32 mouse cellular contexts compared by ENCODE assay signal in the genomic region with DNA sequence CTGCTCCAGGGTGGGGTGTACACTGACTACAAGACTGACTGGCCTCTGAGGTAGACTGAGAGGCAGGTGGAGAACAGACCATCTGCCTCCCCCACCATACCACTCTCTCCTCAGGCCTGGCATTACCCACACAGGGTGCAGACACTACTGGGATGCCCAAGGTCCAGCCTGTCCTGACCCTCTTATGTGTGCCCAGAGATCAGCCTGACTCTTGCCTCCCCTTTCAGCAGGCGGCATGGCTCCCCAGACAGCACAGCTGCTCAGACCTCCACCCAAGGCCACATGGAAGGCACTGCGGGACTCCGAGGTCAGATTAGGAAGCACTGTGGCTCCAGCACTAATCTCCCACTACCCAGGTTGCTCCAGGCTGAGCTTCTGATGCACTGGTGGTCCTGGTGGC. TPM values are rescaled to one million over a fixed set of nuclear protein-coding genes. Genes with fewer than 3 reads are reported as not detected.
A peak's percentile ranks its signal among the peaks of the same experiment; 100 is the strongest.
DNase-seq lines count a peak whose midpoint lies in the region; ATAC-seq and TF ChIP-seq lines count a peak whose summit lies in the region.
"Had no signal": no experiment of that assay in that cellular context is flagged by ENCODE, and none has a peak within 500 bp of the region (broad histone marks: within the 10 kb centered on the region; RNA-seq: fewer than 3 reads in every experiment).

No protein-coding gene starts in this region.

- no peak for TF ChIP-seq CTCF in heart, adult 2 months (IDR thresholded peaks at IDR 0.05)
- TF ChIP-seq CTCF in midbrain, postnatal 0 days (IDR thresholded peaks at IDR 0.05) = no peak

- TF ChIP-seq EP300 in heart, adult 2 months (IDR thresholded peaks at IDR 0.05; ENCODE audit: insufficient read depth, low read depth, low read length) = no peak

- no peaks in the 10 kb centered on the region; the same call in 1 of the 2 replicates for H3K36me3 ChIP-seq in heart, adult 2 months (ENCODE audit: control insufficient read depth, insufficient read depth, low read length)
- peaks cover 11% of the 10 kb centered on the region for H3K36me3 ChIP-seq in midbrain, embryonic 14.5 days (ENCODE audit: control insufficient read depth, insufficient read depth, low read length)
- H3K36me3 ChIP-seq in midbrain, postnatal 0 days (ENCODE audit: insufficient read depth, low read length) = no peaks in the 10 kb centered on the region
- peaks cover 23% of the 10 kb centered on the region for H3K36me3 ChIP-seq in hindbrain, embryonic 13.5 days
- no peaks in the 10 kb centered on the region for H3K36me3 ChIP-seq in limb, embryonic 10.5 days
- H3K36me3 ChIP-seq: embryonic facial prominence, embryonic 12.5 days; limb, embryonic 15.5 days; stomach, embryonic 15.5 days had no signal

- no peaks in the 10 kb centered on the region for H3K9me3 ChIP-seq in midbrain, embryonic 14.5 days (ENCODE audit: control insufficient read depth, low read length)
- H3K9me3 ChIP-seq in midbrain, postnatal 0 days (ENCODE audit: low read length) = no peaks in the 10 kb centered on the region
- no peaks in the 10 kb centered on the region for H3K9me3 ChIP-seq in hindbrain, embryonic 13.5 days
- no peaks in the 10 kb centered on the region for H3K9me3 ChIP-seq in limb, embryonic 10.5 days (replicated peaks)
- H3K9me3 ChIP-seq: embryonic facial prominence, embryonic 12.5 days; limb, embryonic 15.5 days; stomach, embryonic 15.5 days had no signal

- H3K27ac ChIP-seq in heart, adult 2 months = no peak overlapping the region
- no peak overlapping the region for H3K27ac ChIP-seq in midbrain, embryonic 14.5 days (replicated peaks; ENCODE audit: low read depth, low read length)
- no peak overlapping the region for H3K27ac ChIP-seq in midbrain, postnatal 0 days (ENCODE audit: low read depth, low read length)
- H3K27ac ChIP-seq in hindbrain, embryonic 13.5 days = no peak overlapping the region
- 0 out of 2 replicates have a peak overlapping the region, but pooled peaks have one; percentile 27 for H3K27ac ChIP-seq in limb, embryonic 10.5 days
- H3K27ac ChIP-seq: embryonic facial prominence, embryonic 12.5 days; layer of hippocampus, adult 2 months; limb, embryonic 15.5 days; liver, embryonic 14.5 days; stomach, embryonic 15.5 days had no signal

- no peak for TF ChIP-seq POLR2A in heart, adult 2 months (IDR thresholded peaks at IDR 0.05; ENCODE audit: insufficient read depth, low read depth, low read length)

- peaks cover 52% of the 10 kb centered on the region for H3K4me1 ChIP-seq in heart, adult 2 months (ENCODE audit: control insufficient read depth, insufficient read depth, low read length)
- H3K4me1 ChIP-seq in midbrain, embryonic 14.5 days (ENCODE audit: control insufficient read depth, insufficient read depth, low read length) = peaks cover 55% of the 10 kb centered on the region
- peaks cover 19% of the 10 kb centered on the region for H3K4me1 ChIP-seq in midbrain, postnatal 0 days (ENCODE audit: insufficient read depth, low read length)
- H3K4me1 ChIP-seq in hindbrain, embryonic 13.5 days (replicated peaks) = peaks cover 100% of the 10 kb centered on the region
- H3K4me1 ChIP-seq in limb, embryonic 10.5 days = peaks cover 75% of the 10 kb centered on the region

- intact Hi-C loops in heart, adult 2 months (cut with DNase I) = no loop called here
- intact Hi-C loops in heart, postnatal 36 days (cut with DNase I) = no loop called here

- H3K4me2 ChIP-seq in midbrain, embryonic 14.5 days (ENCODE audit: low read length) = peak overlapping the region; percentile 6; the same call in 1 of the 2 replicates
- H3K4me2 ChIP-seq in midbrain, postnatal 0 days (ENCODE audit: low read depth, low read length, poor library complexity, severe bottlenecking) = no peak overlapping the region
- H3K4me2 ChIP-seq in hindbrain, embryonic 13.5 days = peak overlapping the region; percentile 90
- H3K4me2 ChIP-seq: embryonic facial prominence, embryonic 12.5 days; limb, embryonic 15.5 days; lung, embryonic 14.5 days; stomach, embryonic 15.5 days had no signal

- 82% methylated on average over 3 of the region's 3 CpGs for WGBS in heart, adult 2 months
- WGBS in midbrain, embryonic 14.5 days = 37% methylated on average over 3 of the region's 3 CpGs
- WGBS in midbrain, postnatal 0 days = 63% methylated on average over 3 of the region's 3 CpGs
- WGBS in hindbrain, embryonic 13.5 days = 69% methylated on average over 3 of the region's 3 CpGs
- whole genome bisulfite sequencing in limb, embryonic 10.5 days = 75% methylated on average over 3 of the region's 3 CpGs

- 0 out of 2 replicates have a peak overlapping the region, but pooled peaks have one; percentile 19 for H3K9ac ChIP-seq in heart, adult 2 months (ENCODE audit: low read depth, low read length)
- no peak overlapping the region; the same call in 1 of the 2 replicates for H3K9ac ChIP-seq in midbrain, embryonic 14.5 days (replicated peaks; ENCODE audit: low read length)
- no peak overlapping the region for H3K9ac ChIP-seq in midbrain, postnatal 0 days (replicated peaks; ENCODE audit: low read length, poor library complexity, severe bottlenecking)
- peak overlapping the region; percentile 65 for H3K9ac ChIP-seq in hindbrain, embryonic 13.5 days
- H3K9ac ChIP-seq: embryonic facial prominence, embryonic 12.5 days; limb, embryonic 15.5 days; liver, embryonic 14.5 days; lung, embryonic 14.5 days; stomach, embryonic 15.5 days had no signal

- peaks cover 3% of the 10 kb centered on the region; the same call in 1 of the 2 replicates for H3K79me2 ChIP-seq in heart, adult 2 months (replicated peaks; ENCODE audit: control insufficient read depth, insufficient read depth, low read length)

- no peak overlapping the region for H3K4me3 ChIP-seq in heart, adult 2 months
- H3K4me3 ChIP-seq in midbrain, embryonic 14.5 days (replicated peaks; ENCODE audit: low read depth, low read length) = no peak overlapping the region
- H3K4me3 ChIP-seq in midbrain, postnatal 0 days (ENCODE audit: low read depth, low read length) = no peak overlapping the region
- no peak overlapping the region for H3K4me3 ChIP-seq in hindbrain, embryonic 13.5 days
- H3K4me3 ChIP-seq in limb, embryonic 10.5 days = no peak overlapping the region
- H3K4me3 ChIP-seq: embryonic facial prominence, embryonic 12.5 days; erythroblast, embryonic 14.5 days; layer of hippocampus, adult 2 months; limb, embryonic 15.5 days; stomach, embryonic 15.5 days had no signal

- no peak for ATAC-seq in midbrain, embryonic 14.5 days (ENCODE audit: low FRiP score, low TSS enrichment)
- ATAC-seq in midbrain, postnatal 0 days (ENCODE audit: low FRiP score) = no peak
- ATAC-seq in hindbrain, embryonic 13.5 days (ENCODE audit: low FRiP score) = no peak
- ATAC-seq: forebrain, embryonic 14.5 days; intestine, postnatal 0 days; Patski had no signal

- no peak for DNase-seq in heart, adult 2 months
- DNase-seq in heart, postnatal 36 days = no peak
- DNase-seq in midbrain, embryonic 14.5 days = no peak
- no peak for DNase-seq in midbrain, postnatal 0 days (ENCODE audit: low spot score)
- no peak for DNase-seq in limb, embryonic 10.5 days (ENCODE audit: low spot score)
- DNase-seq in layer of hippocampus, adult 9-11 months = no peak
- DNase-seq: adrenal gland, adult 8-10 months; cerebellum, adult 18-20 months; kidney, postnatal 25 days; layer of hippocampus, postnatal 36 days; lung, embryonic 14.5 days; right cerebral cortex, postnatal 4 days; thymus, postnatal 25 days had no signal

- no peaks in the 10 kb centered on the region for H3K27me3 ChIP-seq in heart, adult 2 months (ENCODE audit: control insufficient read depth, insufficient read depth, low read length)
- H3K27me3 ChIP-seq in midbrain, embryonic 14.5 days (ENCODE audit: control insufficient read depth, insufficient read depth, low read length) = no peaks in the 10 kb centered on the region
- no peaks in the 10 kb centered on the region for H3K27me3 ChIP-seq in midbrain, postnatal 0 days (ENCODE audit: insufficient read depth, low read length)
- H3K27me3 ChIP-seq in hindbrain, embryonic 13.5 days = peaks cover 13% of the 10 kb centered on the region; the same call in 1 of the 2 replicates
- H3K27me3 ChIP-seq in limb, embryonic 10.5 days (ENCODE audit: low read depth, poor library complexity, severe bottlenecking) = peaks cover 62% of the 10 kb centered on the region

RNA-seq across cellular contexts. Expression of gene Cbfa2t3, which starts 28.2 kb away (rescaled TPM):
- 10 to 100 TPM; 21.8 to 22.3 TPM for total RNA-seq in heart, adult 2 months (2021)
- 10.2 and 10.9 TPM in 2 replicates for polyA plus RNA-seq in heart, adult 2 months (2012; rRNA removed)
- total RNA-seq in heart, postnatal 36 days (2021) = 10 to 100 TPM; 19.7 to 23.0 TPM
- 25.2 and 28.7 TPM in 2 replicates for polyA plus RNA-seq in midbrain, embryonic 14.5 days (2014; fragmentation: Nextera tagmentation; extraction: Ambion mirVana)
- total RNA-seq in midbrain, postnatal 0 days (2014; rRNA removed) = 11.1 and 11.8 TPM in 2 replicates
- 13.3 and 15.9 TPM in 2 replicates for polyA plus RNA-seq in midbrain, postnatal 0 days (2015; fragmentation: Nextera tagmentation; extraction: Ambion mirVana)
- polyA plus RNA-seq in hindbrain, embryonic 13.5 days (2015; fragmentation: Nextera tagmentation; extraction: Ambion mirVana) = 27.2 and 30.2 TPM in 2 replicates
- polyA plus RNA-seq in limb, embryonic 10.5 days (2016; fragmentation: Nextera tagmentation; extraction: Ambion mirVana) = 2.0 and 2.8 TPM in 2 replicates

RNA-seq across cellular contexts. Expression of gene Pabpn1l, which starts 48.2 kb away (rescaled TPM):
- total RNA-seq in heart, adult 2 months (2021) = under 1 TPM in 1 of 2 experiments, not detected in 1; 0.52 TPM
- 0.10 TPM in 1 of 2 replicates, not detected in the other for polyA plus RNA-seq in heart, adult 2 months (2012; rRNA removed)
- not detected for total RNA-seq in heart, postnatal 36 days (2021)
- polyA plus RNA-seq in midbrain, embryonic 14.5 days (2014; fragmentation: Nextera tagmentation; extraction: Ambion mirVana) = not detected in 2 replicates
- not detected in 2 replicates for total RNA-seq in midbrain, postnatal 0 days (2014; rRNA removed)
- not detected in 2 replicates for polyA plus RNA-seq in midbrain, postnatal 0 days (2015; fragmentation: Nextera tagmentation; extraction: Ambion mirVana)
- not detected in 2 replicates for polyA plus RNA-seq in hindbrain, embryonic 13.5 days (2015; fragmentation: Nextera tagmentation; extraction: Ambion mirVana)
- polyA plus RNA-seq in limb, embryonic 10.5 days (2016; fragmentation: Nextera tagmentation; extraction: Ambion mirVana) = not detected in 2 replicates
- total RNA-seq: adrenal gland, adult 8-10 months; ES-E14; granulocyte monocyte progenitor cell, adult 5-6 weeks; left cerebral cortex, postnatal 14 days; megakaryocyte-erythroid progenitor cell, adult 5-6 weeks; neutrophil, adult 5-6 weeks had no signal
- polyA plus RNA-seq: embryonic facial prominence, embryonic 12.5 days; erythroblast, embryonic 14.5 days; forebrain, embryonic 14.5 days; frontal cortex, adult 2 months; heart, embryonic 11.5 days; heart, postnatal 0 days; intestine, postnatal 0 days; kidney, embryonic 14.5 days; limb, embryonic 15.5 days; liver, embryonic 14.5 days; lung, embryonic 14.5 days; stomach, embryonic 15.5 days had no signal

RNA-seq across cellular contexts. Expression of gene Trappc2l, which starts 59.3 kb away (rescaled TPM):
- total RNA-seq in heart, adult 2 months (2021) = 10 to 100 TPM; 58.6 to 65.4 TPM
- polyA plus RNA-seq in heart, adult 2 months (2012; rRNA removed) = 161 and 207 TPM in 2 replicates
- 10 to 100 TPM; 65.8 to 67.9 TPM for total RNA-seq in heart, postnatal 36 days (2021)
- 107 and 158 TPM in 2 replicates for polyA plus RNA-seq in midbrain, embryonic 14.5 days (2014; fragmentation: Nextera tagmentation; extraction: Ambion mirVana)
- total RNA-seq in midbrain, postnatal 0 days (2014; rRNA removed) = 14.1 and 23.2 TPM in 2 replicates
- polyA plus RNA-seq in midbrain, postnatal 0 days (2015; fragmentation: Nextera tagmentation; extraction: Ambion mirVana) = 135 and 138 TPM in 2 replicates
- 98.9 and 101 TPM in 2 replicates for polyA plus RNA-seq in hindbrain, embryonic 13.5 days (2015; fragmentation: Nextera tagmentation; extraction: Ambion mirVana)
- 49.4 and 51.5 TPM in 2 replicates for polyA plus RNA-seq in limb, embryonic 10.5 days (2016; fragmentation: Nextera tagmentation; extraction: Ambion mirVana)

RNA-seq across cellular contexts. Expression of gene Galns, which starts 59.5 kb away (rescaled TPM):
- 1 to 10 TPM; 3.1 to 3.2 TPM for total RNA-seq in heart, adult 2 months (2021)
- polyA plus RNA-seq in heart, adult 2 months (2012; rRNA removed) = 4.9 and 5.0 TPM in 2 replicates
- 1 to 10 TPM; 3.1 to 3.5 TPM for total RNA-seq in heart, postnatal 36 days (2021)
- 5.5 and 6.3 TPM in 2 replicates for polyA plus RNA-seq in midbrain, embryonic 14.5 days (2014; fragmentation: Nextera tagmentation; extraction: Ambion mirVana)
- total RNA-seq in midbrain, postnatal 0 days (2014; rRNA removed) = 12.1 and 14.6 TPM in 2 replicates
- 10.9 and 12.7 TPM in 2 replicates for polyA plus RNA-seq in midbrain, postnatal 0 days (2015; fragmentation: Nextera tagmentation; extraction: Ambion mirVana)
- polyA plus RNA-seq in hindbrain, embryonic 13.5 days (2015; fragmentation: Nextera tagmentation; extraction: Ambion mirVana) = 5.4 and 6.1 TPM in 2 replicates
- polyA plus RNA-seq in limb, embryonic 10.5 days (2016; fragmentation: Nextera tagmentation; extraction: Ambion mirVana) = 4.0 and 5.7 TPM in 2 replicates

Comparison
In these comparisons a context has a peak if more than half of its experiments do, and no peak if none do; other contexts are left out.
1. H3K9ac ChIP-seq: peak in heart, adult 2 months (single experiment) and hindbrain, embryonic 13.5 days (single experiment); none in midbrain, embryonic 14.5 days (single experiment) and midbrain, postnatal 0 days (single experiment).